Mouse (Mus musculus) MEL (cell line): ENCODE data around the gene Hsd17b14. TPM values are rescaled to one million over a fixed set of nuclear protein-coding genes. Genes with fewer than 3 reads are reported as not detected.

Experiments
- DNase-seq: peaks from one replicate; pipeline ENCODE4 v3.0.0; 2011; ENCODE audit warnings: low read depth, low spot score
- H3K27ac ChIP-seq: 2 replicates; pipeline ENCODE4 v1.5.1; 2012; ENCODE audit warnings: low read depth, mild to moderate bottlenecking, control low read depth, low read length, moderate library complexity; ENCODE audit not compliant: control insufficient read depth
- H3K27me3 ChIP-seq, 2 experiments: fragments of 150-350 bp in 1 of 2; sonication (generic) in 1 of 2; 2 replicates each; pipeline ENCODE4 v1.6.1; 2012; ENCODE audit warnings: low read length in 2 of 2, mild to moderate bottlenecking in 2 of 2, improper control_type of control experiment in 1 of 2, moderate library complexity in 1 of 2; ENCODE audit not compliant: insufficient read depth in 2 of 2, control insufficient read depth in 1 of 2
- H3K36me3 ChIP-seq, 2 experiments: 2 replicates each; pipeline ENCODE4 v1.6.1; 2012 to 2014; ENCODE audit warnings: low read length in 2 of 2, improper control_type of control experiment in 1 of 2, inconsistent platforms in 1 of 2, mild to moderate bottlenecking in 1 of 2; ENCODE audit not compliant: insufficient read depth in 2 of 2, control insufficient read depth in 1 of 2
- H3K4me1 ChIP-seq, 2 experiments: fragments of 150-350 bp in 1 of 2; sonication (generic) in 1 of 2; 2 replicates each; pipeline ENCODE4 v1.6.1; 2012; ENCODE audit warnings: low read length in 2 of 2, improper control_type of control experiment in 1 of 2, mild to moderate bottlenecking in 1 of 2; ENCODE audit not compliant: insufficient read depth in 2 of 2, control insufficient read depth in 1 of 2
- H3K4me3 ChIP-seq, 2 experiments: fragments of 150-350 bp in 1 of 2; sonication (generic) in 1 of 2; 2 replicates each; pipeline ENCODE4 v1.5.1; 2012; ENCODE audit warnings: low read depth in 2 of 2, low read length in 2 of 2, mild to moderate bottlenecking in 2 of 2, moderate library complexity in 2 of 2, control low read depth in 1 of 2, improper control_type of control experiment in 1 of 2; ENCODE audit not compliant: control insufficient read depth in 1 of 2, insufficient read depth in 1 of 2
- H3K79me2 ChIP-seq: 2 replicates; pipeline ENCODE4 v1.6.1; 2012; ENCODE audit warnings: mild to moderate bottlenecking, low read length, moderate library complexity; ENCODE audit not compliant: control insufficient read depth, poor library complexity, insufficient read depth
- H3K9ac ChIP-seq: 2 replicates; pipeline ENCODE4 v1.6.1; 2012; ENCODE audit warnings: low read depth, mild to moderate bottlenecking, control low read depth, low read length, moderate library complexity; ENCODE audit not compliant: control insufficient read depth, poor library complexity, severe bottlenecking
- H3K9me3 ChIP-seq: fragments of 150-350 bp; sonication (generic); replicated peaks from 2 replicates; pipeline ENCODE4 v1.6.1; 2012; ENCODE audit warnings: mild to moderate bottlenecking, low read length, improper control_type of control experiment, moderate library complexity; ENCODE audit not compliant: insufficient read depth
- CHD1 ChIP-seq: IDR thresholded peaks from 2 replicates; pipeline ENCODE4 v1.6.1; 2012; ENCODE audit warnings: low read depth, mild to moderate bottlenecking, inconsistent platforms, low read length, improper control_type of control experiment
- CHD2 ChIP-seq: IDR thresholded peaks from 2 replicates; pipeline ENCODE4 v1.6.1; 2011; ENCODE audit warnings: low read length, improper control_type of control experiment
- ELF1 ChIP-seq: IDR thresholded peaks from 2 replicates; pipeline ENCODE4 v1.6.1; 2014; ENCODE audit warnings: low read depth, mild to moderate bottlenecking, inconsistent platforms, low read length, improper control_type of control experiment, moderate library complexity
- EP300 ChIP-seq, 2 experiments: IDR thresholded peaks; 2 replicates each; pipeline ENCODE4 v1.6.1; 2011; ENCODE audit warnings: improper control_type of control experiment in 2 of 2, low read length in 2 of 2, low read depth in 1 of 2, mild to moderate bottlenecking in 1 of 2
- GABPA ChIP-seq: IDR thresholded peaks from 2 replicates; pipeline ENCODE4 v1.6.1; 2012; ENCODE audit warnings: low read depth, mild to moderate bottlenecking, inconsistent platforms, low read length, improper control_type of control experiment, moderate library complexity
- HCFC1 ChIP-seq: IDR thresholded peaks from 2 replicates; pipeline ENCODE4 v1.6.1; 2012; ENCODE audit warnings: low read depth, mild to moderate bottlenecking, inconsistent platforms, low read length, improper control_type of control experiment, moderate library complexity
- MAFK ChIP-seq: IDR thresholded peaks from 2 replicates; pipeline ENCODE4 v1.6.1; 2011; ENCODE audit warnings: low read depth, mild to moderate bottlenecking, low read length, improper control_type of control experiment, borderline replicate concordance
- MAZ ChIP-seq: IDR thresholded peaks from 2 replicates; pipeline ENCODE4 v1.6.1; 2012; ENCODE audit warnings: low read depth, mild to moderate bottlenecking, inconsistent platforms, low read length, improper control_type of control experiment
- MEF2A ChIP-seq: IDR thresholded peaks from 2 replicates; pipeline ENCODE4 v1.6.1; 2014; ENCODE audit warnings: low read depth, mild to moderate bottlenecking, inconsistent platforms, low read length, improper control_type of control experiment; ENCODE audit not compliant: poor library complexity, insufficient replicate concordance, severe bottlenecking; ENCODE audit errors: extremely low read depth
- MYB ChIP-seq: IDR thresholded peaks from 2 replicates; pipeline ENCODE4 v1.6.1; 2011; ENCODE audit warnings: mild to moderate bottlenecking, low read depth, low read length, improper control_type of control experiment
- MYC ChIP-seq: IDR thresholded peaks from 2 replicates; pipeline ENCODE4 v1.6.1; 2011; ENCODE audit warnings: low read depth, mild to moderate bottlenecking, low read length, improper control_type of control experiment, moderate library complexity
- POLR2A ChIP-seq, 2 experiments: IDR thresholded peaks; 2 replicates each; pipeline ENCODE4 v1.6.1; 2011 to 2012; ENCODE audit warnings: low read length in 2 of 2, mild to moderate bottlenecking in 2 of 2, control low read depth in 1 of 2, improper control_type of control experiment in 1 of 2, low read depth in 1 of 2, moderate library complexity in 1 of 2; ENCODE audit not compliant: control insufficient read depth in 1 of 2, insufficient read depth in 1 of 2, poor library complexity in 1 of 2
- RAD21 ChIP-seq: IDR thresholded peaks from 2 replicates; pipeline ENCODE4 v1.6.1; 2011; ENCODE audit warnings: mild to moderate bottlenecking, low read depth, low read length, improper control_type of control experiment
- SMC3 ChIP-seq: IDR thresholded peaks from 2 replicates; pipeline ENCODE4 v1.6.1; 2011; ENCODE audit warnings: low read depth, low read length, improper control_type of control experiment
- TBP ChIP-seq: IDR thresholded peaks from 2 replicates; pipeline ENCODE4 v1.8.0; 2011; ENCODE audit warnings: low read depth, low read length, improper control_type of control experiment
- USF1 ChIP-seq: IDR thresholded peaks from 2 replicates; pipeline ENCODE4 v1.6.1; 2014; ENCODE audit warnings: low read depth, mild to moderate bottlenecking, inconsistent platforms, low read length, improper control_type of control experiment, moderate library complexity
- ZC3H11A ChIP-seq: IDR thresholded peaks from 2 replicates; pipeline ENCODE4 v1.6.1; 2012; ENCODE audit warnings: low read depth, mild to moderate bottlenecking, inconsistent platforms, low read length, improper control_type of control experiment
- ZNF384 ChIP-seq: IDR thresholded peaks from 2 replicates; pipeline ENCODE4 v1.6.1; 2012; ENCODE audit warnings: low read depth, mild to moderate bottlenecking, inconsistent platforms, low read length, improper control_type of control experiment
- polyA plus RNA-seq, 2 experiments: library from polyadenylated mRNA; stranded (reverse) in 1 of 2; unstranded in 1 of 2; fragments of >175 nt in 1 of 2; fragments of >200 nt in 1 of 2; gene quantifications; 2 replicates each; pipeline versions ENCODE4 v1.2.1 to v1.2.4; 2012; ENCODE audit warnings: low replicate concordance in 2 of 2, low read depth in 1 of 2; ENCODE audit not compliant: insufficient read length in 2 of 2, insufficient read depth in 1 of 2, missing spikeins in 1 of 2
- total RNA-seq: library from RNA; depleted of rRNA; stranded (reverse); fragments of 300-350 nt; gene quantifications from 2 replicates; pipeline ENCODE4 v1.2.3, GENCODE M21; 2012

Gene Hsd17b14
- total and polyA plus RNA-seq, 3 experiments, result 2.0 to 9.3 TPM; not detected in 1

DNA sequence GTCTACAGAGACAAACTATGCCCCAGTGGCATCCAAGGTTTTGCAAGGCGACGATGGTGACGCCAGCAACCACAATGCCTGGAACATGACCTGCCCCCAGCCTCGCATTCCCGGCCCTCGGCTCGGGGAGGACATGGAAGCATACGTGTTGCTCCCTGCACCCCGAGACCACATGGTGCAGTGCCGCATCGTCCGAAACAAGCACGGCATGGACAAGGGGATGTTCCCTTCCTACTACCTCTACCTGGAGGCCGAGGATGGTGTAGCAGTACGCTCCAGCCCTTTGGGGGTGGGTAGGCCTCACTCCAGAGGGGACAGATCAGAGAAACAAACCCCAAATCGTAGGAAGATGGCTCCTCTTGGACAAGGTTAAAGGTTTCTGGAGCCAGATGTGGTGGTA is 36.1 kb upstream of the Hsd17b14 start:
- TF ChIP-seq POLR2A (IDR thresholded peaks at IDR 0.05; ENCODE audit: control insufficient read depth in 1 of 2, insufficient read depth in 1 of 2, low read depth in 1 of 2, low read length in 2 of 2, poor library complexity in 1 of 2) (no peak), ELF1 (no peak)
- H3K36me3 ChIP-seq, result peaks cover 0 to 22% of the 10 kb centered on the region in 2 experiments; a peak in 2 of 4 replicates
- H3K4me3 ChIP-seq, result no peak overlapping the region
- no peaks in the 10 kb centered on the region for H3K27me3 ChIP-seq
- H3K9me3 ChIP-seq, result no peaks in the 10 kb centered on the region
- no peak overlapping the region for H3K9ac ChIP-seq
- H3K79me2 ChIP-seq, result peaks cover 7% of the 10 kb centered on the region
- H3K4me1 ChIP-seq, result peaks cover 4 to 7% of the 10 kb centered on the region in 2 experiments; a peak in 3 of 4 replicates
- no peak for DNase-seq
- H3K27ac ChIP-seq, result no peak overlapping the region

- H3K79me2 ChIP-seq, result peaks cover 14% of the 10 kb centered on the region
- peak; percentile 88 for TF ChIP-seq HCFC1
- no peak for TF ChIP-seq TBP
- no peak overlapping the region for H3K9ac ChIP-seq
- H3K4me1 ChIP-seq, result peaks cover 4 to 11% of the 10 kb centered on the region in 2 experiments; a peak in 3 of 4 replicates
- H3K36me3 ChIP-seq, result peaks cover 0 to 25% of the 10 kb centered on the region in 2 experiments; a peak in 2 of 4 replicates
- no peak overlapping the region for H3K27ac ChIP-seq
- no peak for DNase-seq
- no peaks in the 10 kb centered on the region for H3K27me3 ChIP-seq
- no peaks in the 10 kb centered on the region for H3K9me3 ChIP-seq
- no peak overlapping the region for H3K4me3 ChIP-seq
These were observed 35.2 kb upstream of the Hsd17b14 start for GRCm38 (mm10) chr7:45519345-45520120.

DNA sequence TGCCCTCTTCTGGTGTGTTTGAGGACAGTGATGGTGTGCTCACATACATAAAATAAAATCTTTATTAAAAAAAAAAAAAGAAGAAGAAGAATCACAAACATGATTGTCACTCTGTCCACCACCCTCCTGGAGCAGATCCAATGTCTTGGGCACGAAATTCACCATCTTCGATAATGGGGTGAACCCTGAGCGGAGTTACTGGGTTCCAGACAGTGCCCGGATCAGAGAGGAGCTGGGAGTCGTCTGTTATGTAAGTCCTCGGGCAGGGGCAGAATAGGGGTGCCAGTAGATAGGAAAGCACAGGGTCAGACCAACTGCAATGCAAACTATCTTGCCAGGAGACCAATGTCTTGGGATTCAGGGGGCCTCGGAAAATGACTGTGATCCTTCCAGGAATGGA is 34.1 kb upstream of the Hsd17b14 start:
- H3K27me3 ChIP-seq, result no peaks in the 10 kb centered on the region
- peaks cover 23% of the 10 kb centered on the region for H3K79me2 ChIP-seq
- H3K4me1 ChIP-seq, result peaks cover 4 to 12% of the 10 kb centered on the region in 2 experiments; a peak in 3 of 4 replicates
- H3K4me3 ChIP-seq, result no peak overlapping the region
- no peak for TF ChIP-seq SMC3
- TF ChIP-seq CHD1, result no peak
- no peak for TF ChIP-seq ZC3H11A
- TF ChIP-seq EP300 (IDR thresholded peaks at IDR 0.05; ENCODE audit: low read depth in 1 of 2, low read length in 2 of 2), result no peak
- no peak for TF ChIP-seq MYB
- TF ChIP-seq RAD21, result no peak
- no peak for TF ChIP-seq MEF2A
- TF ChIP-seq MYC, result no peak
- no peak for TF ChIP-seq CHD2
- TF ChIP-seq ZNF384, result no peak
- TF ChIP-seq TBP, result no peak
- no peak for TF ChIP-seq USF1
- TF ChIP-seq MAFK, result no peak
- no peak for TF ChIP-seq MAZ
- TF ChIP-seq GABPA, result no peak
- TF ChIP-seq POLR2A (IDR thresholded peaks at IDR 0.05; ENCODE audit: control insufficient read depth in 1 of 2, insufficient read depth in 1 of 2, low read depth in 1 of 2, low read length in 2 of 2, poor library complexity in 1 of 2), result no peak
- no peak overlapping the region for H3K27ac ChIP-seq
- no peaks in the 10 kb centered on the region for H3K9me3 ChIP-seq
- H3K9ac ChIP-seq, result no peak overlapping the region; the same call in 1 of the 2 replicates
- DNase-seq, result no peak
- peaks cover 0 to 26% of the 10 kb centered on the region in 2 experiments; a peak in 2 of 4 replicates for H3K36me3 ChIP-seq
